Mouse (Mus musculus): ENCODE measurements around the gene Stat2.

DNA sequence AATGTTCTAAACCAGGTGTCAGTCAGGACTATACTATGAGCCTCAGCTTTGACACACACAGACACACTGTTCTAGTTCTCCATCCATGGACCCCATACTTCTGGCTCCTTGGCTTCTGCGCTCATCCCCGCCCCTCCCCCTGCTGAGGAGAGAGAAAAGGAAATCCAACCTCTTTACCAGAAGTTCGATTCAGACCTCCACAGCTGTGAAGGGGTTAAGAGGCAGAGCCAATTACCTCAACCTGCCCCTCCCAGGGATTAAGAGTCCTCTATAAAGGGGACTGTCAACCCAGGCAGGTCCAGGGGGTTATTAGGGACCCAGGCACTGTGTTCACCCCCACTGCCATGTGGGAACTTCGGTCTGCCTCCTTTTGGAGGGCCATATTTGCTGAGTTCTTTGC lies 44.8 kb upstream of the Stat2 start, which contains the start of gene Mip:
- TF ChIP-seq CTCF (IDR thresholded peaks at IDR 0.05; ENCODE audit: control insufficient read depth, insufficient read depth, insufficient read length): no peak
- no peak for TF ChIP-seq USF1 (IDR thresholded peaks at IDR 0.05; ENCODE audit: low read depth)
- TF ChIP-seq MYOG (IDR thresholded peaks at IDR 0.05; ENCODE audit: control insufficient read depth, extremely low read depth, insufficient read length): no peak
- no peak for TF ChIP-seq MYOD1 (IDR thresholded peaks at IDR 0.05; ENCODE audit: control insufficient read depth, insufficient read length, low read depth)
- no peak for TF ChIP-seq MAX (IDR thresholded peaks at IDR 0.05)

All from C2C12 (cell line).